Mouse (Mus musculus) myocyte (in vitro differentiated cells): ENCODE data around the gene Kiss1. TPM values are rescaled to one million over a fixed set of nuclear protein-coding genes. Genes with fewer than 3 reads are reported as not detected.

ENCODE experiments used
- H3K27me3 ChIP-seq: one replicate; pipeline ENCODE4 v1.6.1; 2011; ENCODE audit not compliant: control insufficient read depth, insufficient read depth, insufficient read length
- H3K36me3 ChIP-seq: one replicate; pipeline ENCODE4 v1.6.1; 2011; ENCODE audit not compliant: control insufficient read depth, insufficient read depth
- H3K4me2 ChIP-seq: one replicate; pipeline ENCODE4 v1.6.1; 2011; ENCODE audit warnings: low read depth, control low read depth
- H3K4me3 ChIP-seq: one replicate; pipeline ENCODE4 v1.5.1; 2011; ENCODE audit warnings: mild to moderate bottlenecking, control low read depth, moderate library complexity
- H3K79me2 ChIP-seq: one replicate; pipeline ENCODE4 v1.6.1; 2011; ENCODE audit not compliant: control insufficient read depth, insufficient read depth
- H3ac ChIP-seq: one replicate; pipeline ENCODE4 v1.6.1; 2011; ENCODE audit not compliant: control insufficient read depth, insufficient read length
- CEBPB ChIP-seq: IDR thresholded peaks from 2 replicates; pipeline ENCODE4 v1.6.1; 2011; ENCODE audit warnings: mild to moderate bottlenecking, moderate library complexity; ENCODE audit not compliant: poor library complexity, insufficient read depth, severe bottlenecking
- E2F4 ChIP-seq: IDR thresholded peaks from one replicate; pipeline ENCODE4 v1.6.1; 2011; ENCODE audit warnings: mild to moderate bottlenecking, control low read depth, moderate library complexity; ENCODE audit not compliant: insufficient read depth
- MAX ChIP-seq: IDR thresholded peaks from one replicate; pipeline ENCODE4 v1.6.1; 2011; ENCODE audit warnings: low read depth, mild to moderate bottlenecking, control low read depth
- MYOD1 ChIP-seq, 3 experiments: IDR thresholded peaks; one replicate each; pipeline ENCODE4 v1.6.1; 2011; ENCODE audit warnings: control low read depth in 2 of 3, low read depth in 2 of 3, mild to moderate bottlenecking in 2 of 3, moderate library complexity in 1 of 3; ENCODE audit not compliant: insufficient read length in 2 of 3, control insufficient read depth in 1 of 3
- MYOG ChIP-seq, 3 experiments: IDR thresholded peaks; one replicate each; pipeline ENCODE4 v1.6.1; 2011; ENCODE audit warnings: control low read depth in 2 of 3, low read depth in 2 of 3, mild to moderate bottlenecking in 2 of 3; ENCODE audit not compliant: insufficient read length in 2 of 3, control insufficient read depth in 1 of 3, insufficient read depth in 1 of 3
- POLR2A ChIP-seq: IDR thresholded peaks from one replicate; pipeline ENCODE4 v1.6.1; 2011; ENCODE audit warnings: low read depth, mild to moderate bottlenecking, control low read depth, moderate library complexity; ENCODE audit not compliant: insufficient read length
- POLR2AphosphoS2 ChIP-seq: IDR thresholded peaks from one replicate; pipeline ENCODE4 v1.6.1; 2011; ENCODE audit warnings: low read depth, control low read depth; ENCODE audit not compliant: insufficient read length
- REST ChIP-seq: IDR thresholded peaks from one replicate; pipeline ENCODE4 v1.6.1; 2011; ENCODE audit warnings: mild to moderate bottlenecking, control low read depth, moderate library complexity; ENCODE audit not compliant: insufficient read depth, insufficient read length
- SRF ChIP-seq: IDR thresholded peaks from one replicate; pipeline ENCODE4 v1.6.1; 2011; ENCODE audit warnings: low read depth; ENCODE audit not compliant: control insufficient read depth, insufficient read length
- TCF12 ChIP-seq: IDR thresholded peaks from one replicate; pipeline ENCODE4 v1.6.1; 2011; ENCODE audit warnings: mild to moderate bottlenecking, control low read depth; ENCODE audit not compliant: poor library complexity, insufficient read depth, severe bottlenecking
- TCF3 ChIP-seq: IDR thresholded peaks from one replicate; pipeline ENCODE4 v1.6.1; 2011; ENCODE audit warnings: low read depth, control low read depth; ENCODE audit not compliant: insufficient read length
- USF1 ChIP-seq: IDR thresholded peaks from one replicate; pipeline ENCODE4 v1.6.1; 2011; ENCODE audit warnings: low read depth, mild to moderate bottlenecking, control low read depth, moderate library complexity
- polyA plus RNA-seq: library from polyadenylated mRNA; unstranded; fragments of >200 nt; fragmentation: generic; extraction: Trizol; gene quantifications from one replicate; pipeline ENCODE4 v1.2.1, GENCODE M21; 2012; ENCODE audit warnings: missing spikeins

The Kiss1 gene
- polyA plus RNA-seq, 1 experiment = not detected

DNA sequence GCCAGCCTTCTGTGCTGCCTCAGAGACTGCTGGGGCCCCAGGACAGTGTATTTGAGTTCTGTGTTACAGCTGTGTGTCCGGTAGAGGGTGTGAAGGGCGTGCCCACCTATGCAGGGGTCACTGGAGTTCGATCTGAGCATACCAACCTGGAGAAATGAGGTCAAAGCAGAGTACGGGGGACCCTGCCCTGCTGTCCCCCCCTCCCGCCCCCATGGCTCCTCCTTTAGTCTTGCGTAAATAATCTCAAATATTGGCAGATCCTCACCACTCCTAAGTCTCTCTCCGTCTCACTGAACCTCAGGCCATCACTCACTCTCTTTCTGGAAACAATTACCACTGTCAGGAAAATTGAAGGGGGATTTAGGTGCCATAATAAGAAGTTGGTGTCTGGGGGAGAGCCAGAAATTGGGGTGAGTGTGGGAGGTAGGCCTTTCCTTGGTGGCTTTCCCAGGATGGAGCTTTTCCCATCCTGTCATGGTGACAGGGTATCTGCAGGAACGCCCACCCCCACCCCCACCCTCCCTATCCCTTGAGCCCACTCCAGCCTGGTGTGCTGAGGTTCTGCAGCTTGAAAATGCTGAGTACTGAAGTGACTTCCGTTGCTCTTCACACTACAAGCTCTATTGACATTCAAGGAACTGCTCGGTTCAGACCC is 45.4 kb downstream of the Kiss1 start:
- no peaks in the 10 kb centered on the region for H3K36me3 ChIP-seq
- no peaks in the 10 kb centered on the region for H3K79me2 ChIP-seq
- peaks cover 94% of the 10 kb centered on the region for H3K27me3 ChIP-seq
- no peak overlapping the region for H3K4me3 ChIP-seq
- H3ac ChIP-seq = no peak overlapping the region
- no peak overlapping the region for H3K4me2 ChIP-seq
- no peak for TF ChIP-seq E2F4
- TF ChIP-seq SRF = no peak
- no peak for TF ChIP-seq TCF12
- no peak for TF ChIP-seq MYOD1 (IDR thresholded peaks at IDR 0.05; ENCODE audit: control insufficient read depth in 1 of 3, insufficient read length in 2 of 3, low read depth in 2 of 3)
- TF ChIP-seq CEBPB = no peak
- TF ChIP-seq USF1 = no peak
- TF ChIP-seq MYOG (IDR thresholded peaks at IDR 0.05; ENCODE audit: control insufficient read depth in 1 of 3, insufficient read depth in 1 of 3, insufficient read length in 2 of 3, low read depth in 2 of 3) = no peak
- TF ChIP-seq REST = no peak
- no peak for TF ChIP-seq TCF3
- TF ChIP-seq POLR2A = no peak
- TF ChIP-seq POLR2AphosphoS2 = no peak
- no peak for TF ChIP-seq MAX

DNA sequence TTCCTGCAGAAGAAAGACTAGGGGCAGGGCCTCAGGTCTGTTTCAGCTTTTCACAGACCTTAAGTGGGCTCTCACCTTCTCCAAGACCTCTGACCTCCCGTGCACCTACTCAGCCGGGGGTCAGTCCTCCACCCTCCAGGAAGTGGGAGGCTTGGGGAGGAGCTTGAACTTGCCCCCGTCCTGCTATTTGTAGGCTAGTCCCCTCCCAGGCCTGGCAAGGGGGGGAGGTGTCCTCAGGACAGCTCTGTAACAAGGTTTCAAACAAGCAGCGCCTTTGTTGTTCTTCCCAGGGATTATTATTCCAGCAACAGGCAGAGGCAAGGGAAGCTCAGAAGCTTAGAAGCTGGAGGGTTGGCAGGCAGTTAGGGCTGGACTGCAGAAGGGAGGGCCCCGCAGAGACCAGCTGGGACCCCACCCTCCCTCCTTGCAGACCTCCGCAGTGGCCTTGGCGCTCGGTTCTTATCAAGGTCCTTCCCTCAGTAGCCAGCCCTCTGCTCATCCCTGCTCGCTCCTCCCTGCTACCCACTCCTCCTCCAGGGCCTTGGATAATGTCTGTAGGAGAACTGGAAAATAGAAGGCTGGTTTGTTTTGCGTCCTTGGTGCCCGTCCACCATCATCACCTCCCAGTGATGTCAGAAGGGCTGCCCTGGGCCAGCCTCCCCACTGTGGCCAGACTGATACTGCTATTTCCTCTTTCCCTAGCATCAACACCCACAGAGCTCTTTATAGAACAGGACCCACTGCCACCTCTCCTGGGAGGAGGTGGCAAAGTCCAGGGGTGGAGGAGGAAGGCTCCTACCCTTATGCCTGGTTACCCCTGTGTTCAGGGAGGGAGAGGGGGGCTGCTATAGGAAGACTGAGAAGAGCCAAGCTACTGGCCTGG is 46.2 kb downstream of the Kiss1 start:
- Histone ChIP-seq H3K79me2 (no peaks in the 10 kb centered on the region), H3K4me2 (no peak overlapping the region), H3K27me3 (peaks cover 94% of the 10 kb centered on the region), H3ac (no peak overlapping the region), H3K36me3 (no peaks in the 10 kb centered on the region), H3K4me3 (no peak overlapping the region)
- no peak for TF ChIP-seq POLR2AphosphoS2
- TF ChIP-seq SRF = no peak
- no peak for TF ChIP-seq CEBPB
- no peak for TF ChIP-seq TCF12
- TF ChIP-seq REST = no peak
- no peak for TF ChIP-seq MYOG (IDR thresholded peaks at IDR 0.05; ENCODE audit: control insufficient read depth in 1 of 3, insufficient read depth in 1 of 3, insufficient read length in 2 of 3, low read depth in 2 of 3)
- TF ChIP-seq E2F4 = no peak
- no peak for TF ChIP-seq MAX
- no peak for TF ChIP-seq MYOD1 (IDR thresholded peaks at IDR 0.05; ENCODE audit: control insufficient read depth in 1 of 3, insufficient read length in 2 of 3, low read depth in 2 of 3)
- TF ChIP-seq POLR2A = no peak
- no peak for TF ChIP-seq TCF3
- TF ChIP-seq USF1 = no peak

DNA sequence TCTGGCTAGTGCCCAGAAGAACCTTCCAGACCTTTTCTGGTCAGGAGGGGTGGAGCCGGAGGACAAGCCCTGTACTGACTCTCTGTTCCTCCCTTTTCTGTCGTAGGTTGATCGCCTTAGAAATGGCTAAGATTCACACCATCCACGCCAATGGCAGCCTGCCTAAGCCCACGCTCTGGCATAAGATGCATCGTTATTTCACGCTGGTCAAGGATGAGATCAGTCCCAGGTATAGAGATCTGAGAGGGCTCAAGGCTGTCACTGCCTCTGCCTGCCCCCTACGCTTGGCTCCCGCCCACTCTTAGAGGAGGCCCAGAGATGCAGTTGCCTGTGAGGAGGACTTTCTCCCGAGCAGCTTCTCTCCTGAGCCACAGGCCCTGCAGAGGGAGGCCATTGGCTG is 47.0 kb downstream of the Kiss1 start:
- no peak overlapping the region for H3K4me2 ChIP-seq

DNA sequence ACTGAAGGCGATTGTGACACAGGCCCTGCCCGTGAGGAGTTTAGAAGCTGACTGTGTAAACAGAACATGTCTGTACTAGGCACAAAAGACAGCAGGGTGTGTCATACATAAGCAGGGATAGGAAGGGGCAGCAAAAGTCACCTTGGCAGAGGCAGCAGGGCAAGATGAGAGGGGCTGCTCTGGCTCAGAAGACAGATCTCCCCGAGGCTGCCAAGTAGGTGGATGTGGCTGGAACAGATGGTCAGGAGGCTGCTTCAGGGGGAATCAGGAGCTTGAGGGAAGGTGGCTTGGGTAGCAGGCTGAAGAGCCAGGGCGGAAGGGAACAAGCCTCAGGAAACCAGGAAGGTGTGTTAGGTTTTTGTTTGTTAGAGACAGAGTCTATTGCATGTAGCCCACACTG is 48.7 kb downstream of the Kiss1 start:
- H3K79me2 ChIP-seq = no peaks in the 10 kb centered on the region
- TF ChIP-seq TCF3 (no peak), SRF (no peak), MYOD1 (IDR thresholded peaks at IDR 0.05; ENCODE audit: control insufficient read depth in 1 of 3, insufficient read length in 2 of 3, low read depth in 2 of 3) (no peak), USF1 (no peak)
- H3K4me2 ChIP-seq = no peak overlapping the region
- H3K36me3 ChIP-seq = no peaks in the 10 kb centered on the region
- H3K4me3 ChIP-seq = no peak overlapping the region
- peaks cover 90% of the 10 kb centered on the region for H3K27me3 ChIP-seq
- no peak overlapping the region for H3ac ChIP-seq

More for the DNA sequence above, 47.0 kb downstream of the Kiss1 start:
- no peaks in the 10 kb centered on the region for H3K79me2 ChIP-seq
- TF ChIP-seq TCF12 = no peak
- TF ChIP-seq USF1 = no peak
- no peak for TF ChIP-seq TCF3
- no peak for TF ChIP-seq REST
- TF ChIP-seq CEBPB = no peak
- no peak for TF ChIP-seq MYOD1 (IDR thresholded peaks at IDR 0.05; ENCODE audit: control insufficient read depth in 1 of 3, insufficient read length in 2 of 3, low read depth in 2 of 3)
- no peak for TF ChIP-seq MYOG (IDR thresholded peaks at IDR 0.05; ENCODE audit: control insufficient read depth in 1 of 3, insufficient read depth in 1 of 3, insufficient read length in 2 of 3, low read depth in 2 of 3)
- TF ChIP-seq E2F4 = no peak
- TF ChIP-seq POLR2A = no peak
- no peak for TF ChIP-seq SRF
- TF ChIP-seq POLR2AphosphoS2 = no peak
- H3ac ChIP-seq = no peak overlapping the region
- H3K36me3 ChIP-seq = no peaks in the 10 kb centered on the region
- H3K27me3 ChIP-seq = peaks cover 96% of the 10 kb centered on the region
- H3K4me3 ChIP-seq = no peak overlapping the region

DNA sequence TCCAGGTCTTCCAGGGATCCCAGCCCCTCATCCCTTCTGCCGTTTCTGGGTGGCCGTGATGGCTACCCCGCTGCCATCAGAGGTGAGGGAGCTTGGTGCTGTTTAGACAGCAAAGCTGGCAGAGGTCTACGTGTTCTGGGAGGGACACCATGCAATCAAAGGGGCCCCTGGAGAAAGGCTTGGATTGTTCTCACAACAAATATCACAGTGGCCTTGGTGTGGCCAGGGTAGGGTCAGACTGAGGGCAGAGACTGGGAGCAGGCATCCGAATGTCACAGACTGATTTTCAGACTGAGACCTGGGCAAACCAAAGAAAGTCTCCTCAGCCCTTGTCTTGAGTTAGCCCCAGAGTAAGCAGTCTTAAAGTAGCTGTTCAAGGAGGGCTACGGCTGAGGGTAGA is 49.8 kb downstream of the Kiss1 start:
- Histone ChIP-seq H3K36me3 (no peaks in the 10 kb centered on the region), H3K27me3 (peaks cover 90% of the 10 kb centered on the region), H3ac (no peak overlapping the region), H3K79me2 (no peaks in the 10 kb centered on the region), H3K4me3 (no peak overlapping the region), H3K4me2 (no peak overlapping the region)
- TF ChIP-seq REST (no peak), SRF (no peak), USF1 (no peak)
